Comparison of ENCODE assay signal across 8 mouse cellular contexts in genomic region chr11:111537654-111538053, GRCm38 (mm10).
DNase-seq lines count a peak whose midpoint lies in the region; ATAC-seq and TF ChIP-seq lines count a peak whose summit lies in the region.

No protein-coding gene starts in this region.

- no peaks in the 10 kb centered on the region for H3K4me1 ChIP-seq in liver, embryonic 14.5 days (replicated peaks; ENCODE audit: control insufficient read depth in 2 of 2, insufficient read depth in 2 of 2, low read length in 1 of 2)

- peak; percentile 67 to 74 for DNase-seq in heart, postnatal 10 days
- no peak for DNase-seq in heart, postnatal 25 days (ENCODE audit: low spot score)
- DNase-seq in B cell, adult 2 months, result peak; percentile 31 to 43
- peak; percentile 4 for DNase-seq in adrenal gland, adult 8-10 months
- DNase-seq in embryo, embryonic 11 days, result peak; percentile 78
- peak; percentile 79 for DNase-seq in kidney, postnatal 10 days
- peak in 1 of 3 experiments; percentile 24 for DNase-seq in liver, embryonic 14.5 days (ENCODE audit: low read depth in 3 of 3, low spot score in 3 of 3)
- peak; percentile 69 for DNase-seq in right cerebral cortex, postnatal 4 days

- intact Hi-C loops in heart, postnatal 10 days (cut with DNase I), result loop anchor here (1.0 to 2.0 kb wide), 3 partner anchors 567 to 1628 kb away; no protein-coding TSS in a partner anchor
- intact Hi-C loops in heart, postnatal 25 days (cut with DNase I), result loop anchor here (1.0 kb wide), 1 partner anchor 1628 kb away; no protein-coding TSS in a partner anchor

- no peaks in the 10 kb centered on the region for H3K9me3 ChIP-seq in liver, embryonic 14.5 days (ENCODE audit: control insufficient read depth, low read length)

- TF ChIP-seq EP300 in liver, embryonic 14.5 days (IDR thresholded peaks at IDR 0.05; ENCODE audit: low read depth), result no peak

- no peaks in the 10 kb centered on the region; the same call in 1 of the 2 replicates for H3K27me3 ChIP-seq in liver, embryonic 14.5 days (ENCODE audit: control insufficient read depth, insufficient read depth, low read length)

- H3K36me3 ChIP-seq in liver, embryonic 14.5 days (replicated peaks; ENCODE audit: control insufficient read depth, insufficient read depth, low read depth), result no peaks in the 10 kb centered on the region

- WGBS in liver, embryonic 14.5 days (ENCODE audit: insufficient replicate concordance), result 21% methylated on average over 3 of the region's 3 CpGs

- no peak overlapping the region for H3K4me2 ChIP-seq in liver, embryonic 14.5 days (ENCODE audit: low read depth)

- no peak for ATAC-seq in liver, embryonic 14.5 days (ENCODE audit: insufficient read depth)

- H3K4me3 ChIP-seq in liver, embryonic 14.5 days (ENCODE audit: insufficient read depth in 1 of 2, low read depth in 2 of 2, low read length in 2 of 2), result no peak overlapping the region

- TF ChIP-seq CTCF in liver, embryonic 14.5 days (IDR thresholded peaks at IDR 0.05; ENCODE audit: low read depth), result peak; percentile 67

- no peak overlapping the region for H3K27ac ChIP-seq in liver, embryonic 14.5 days

- no peak overlapping the region for H3K9ac ChIP-seq in liver, embryonic 14.5 days (replicated peaks)
